Mouse (Mus musculus) kidney, embryonic 14.5 days (tissue): ENCODE measurements at regions not wholly inside any gene's neighbourhood (a gene's known extent, or its start where the extent isn't known, plus 50 kb on each side); places are given as distances from the start of the nearest gene placed in this dataset.

Experiments
- ATAC-seq: fragments of 200-750 bp; cut with Nextera tagmentation; 2 replicates; pipeline ENCODE4 v1.8.0; 2017; ENCODE audit warnings: moderate number of reproducible peaks, mild to moderate bottlenecking, moderate TSS enrichment, moderate library complexity; ENCODE audit not compliant: low FRiP score, low TSS enrichment
- H3K27ac ChIP-seq: fragments of 300-500 bp; sonication (generic); 2 replicates; pipeline ENCODE4 v1.5.1; 2014; ENCODE audit warnings: low read depth, mild to moderate bottlenecking, low read length, moderate library complexity, mixed read lengths
- H3K27me3 ChIP-seq: fragments of 300-500 bp; sonication (generic); 2 replicates; pipeline ENCODE4 v1.6.1; 2014; ENCODE audit warnings: mild to moderate bottlenecking, low read length; ENCODE audit not compliant: control insufficient read depth, insufficient read depth
- H3K36me3 ChIP-seq: fragments of 300-500 bp; sonication (generic); 2 replicates; pipeline ENCODE4 v1.6.1; 2014; ENCODE audit warnings: low read length, mixed read lengths; ENCODE audit not compliant: control insufficient read depth, insufficient read depth
- H3K4me1 ChIP-seq: fragments of 300-500 bp; sonication (generic); 2 replicates; pipeline ENCODE4 v1.6.1; 2014; ENCODE audit warnings: low read length, mixed read lengths; ENCODE audit not compliant: control insufficient read depth, insufficient read depth
- H3K4me2 ChIP-seq: fragments of 300-500 bp; sonication (generic); replicated peaks from 2 replicates; pipeline ENCODE4 v1.6.1; 2014; ENCODE audit warnings: low read depth, mild to moderate bottlenecking, low read length
- H3K4me3 ChIP-seq: fragments of 300-500 bp; sonication (generic); 2 replicates; pipeline ENCODE4 v1.5.1; 2014; ENCODE audit warnings: mild to moderate bottlenecking, low read length
- H3K9ac ChIP-seq: fragments of 300-500 bp; sonication (generic); 2 replicates; pipeline ENCODE4 v1.6.1; 2014; ENCODE audit warnings: low read depth, mild to moderate bottlenecking, low read length, moderate library complexity
- H3K9me3 ChIP-seq: fragments of 300-500 bp; sonication (generic); 2 replicates; pipeline ENCODE4 v1.6.1; 2016; ENCODE audit warnings: low read length; ENCODE audit not compliant: control insufficient read depth
- WGBS: fragments of 180-500 bp; shearing (Covaris S2); extraction: QIAGEN DNeasy Blood & Tissue Kit; methylation state at CpG from one replicate; pipeline ENCODE4 v1.1.7; 2014; 5-methylcytosine and 5-hydroxymethylcytosine counted together

GRCm38 (mm10) chr1:137833535-137833934 lies 342.0 kb downstream of the Ptprc start:
- Histone ChIP-seq H3K27ac (no peak overlapping the region), H3K27me3 (no peaks in the 10 kb centered on the region), H3K9me3 (no peaks in the 10 kb centered on the region), H3K4me3 (no peak overlapping the region), H3K4me2 (no peak overlapping the region), H3K36me3 (no peaks in the 10 kb centered on the region), H3K4me1 (no peaks in the 10 kb centered on the region), H3K9ac (no peak overlapping the region)
- no peak for ATAC-seq
- WGBS, result 69% methylated on average over 3 of the region's 3 CpGs

DNA sequence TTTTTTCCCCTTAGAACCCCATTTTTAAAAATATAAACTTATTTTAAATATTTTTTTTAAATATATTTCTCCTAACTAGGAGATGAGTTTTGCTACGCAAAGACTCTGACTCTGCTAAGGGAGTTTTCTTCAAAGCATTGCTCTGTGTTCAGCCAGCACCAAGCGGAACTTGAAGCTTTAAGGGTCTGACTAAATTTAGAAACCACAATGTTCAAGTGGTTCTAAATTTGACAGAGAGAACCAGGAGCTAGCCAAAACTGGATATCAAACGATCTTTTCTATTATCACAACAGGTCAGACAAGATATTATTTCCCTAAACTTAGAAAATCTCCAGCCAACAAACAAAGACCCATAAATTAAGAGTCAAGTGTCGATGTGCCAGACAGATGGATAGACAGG lies 344.2 kb downstream of the Ptprc start:
- H3K4me1 ChIP-seq, result no peaks in the 10 kb centered on the region
- H3K36me3 ChIP-seq, result no peaks in the 10 kb centered on the region
- 75% methylated on average over 4 of the region's 4 CpGs for WGBS
- no peaks in the 10 kb centered on the region for H3K9me3 ChIP-seq
- no peak overlapping the region for H3K4me2 ChIP-seq
- H3K4me3 ChIP-seq, result no peak overlapping the region
- no peak overlapping the region for H3K9ac ChIP-seq
- no peak overlapping the region for H3K27ac ChIP-seq
- ATAC-seq, result no peak
- H3K27me3 ChIP-seq, result no peaks in the 10 kb centered on the region

DNA sequence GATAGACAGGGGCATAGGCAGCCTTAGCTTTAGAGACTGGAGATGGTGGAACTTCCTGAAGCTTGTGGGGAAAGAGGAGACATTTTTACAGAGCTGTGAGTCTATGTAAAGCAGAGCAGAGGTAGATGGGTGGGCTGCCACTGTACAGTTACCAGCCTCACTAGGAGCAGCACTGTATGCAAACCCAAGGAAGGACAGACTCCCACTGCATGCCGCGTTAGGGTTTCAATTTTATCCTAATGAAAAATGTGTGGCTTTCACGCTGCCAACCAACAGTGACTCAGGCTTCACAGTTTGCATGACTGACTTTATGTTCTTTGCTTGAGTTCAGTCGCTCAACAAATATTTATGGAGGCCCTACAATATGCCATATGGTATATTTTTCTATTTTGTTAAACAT lies 348.1 kb downstream of the Ptprc start:
- Histone ChIP-seq H3K27ac (no peak overlapping the region), H3K9me3 (no peaks in the 10 kb centered on the region), H3K9ac (no peak overlapping the region), H3K4me3 (no peak overlapping the region), H3K27me3 (no peaks in the 10 kb centered on the region), H3K4me2 (no peak overlapping the region), H3K36me3 (no peaks in the 10 kb centered on the region), H3K4me1 (no peaks in the 10 kb centered on the region)
- no peak for ATAC-seq
- 60% methylated on average over 4 of the region's 4 CpGs for WGBS

GRCm38 (mm10) chr1:137815401-137815888 lies 360.1 kb downstream of the Ptprc start:
- Histone ChIP-seq H3K4me3 (no peak overlapping the region), H3K27ac (no peak overlapping the region), H3K9ac (no peak overlapping the region), H3K27me3 (no peaks in the 10 kb centered on the region), H3K9me3 (no peaks in the 10 kb centered on the region), H3K4me1 (no peaks in the 10 kb centered on the region), H3K36me3 (no peaks in the 10 kb centered on the region), H3K4me2 (no peak overlapping the region)
- no peak for ATAC-seq
- WGBS, result 96% methylated on average over 4 of the region's 4 CpGs

- WGBS, result 90% methylated on average over 2 of the region's 2 CpGs
- Histone ChIP-seq H3K9me3 (no peaks in the 10 kb centered on the region), H3K4me3 (no peak overlapping the region), H3K4me2 (no peak overlapping the region), H3K4me1 (no peaks in the 10 kb centered on the region), H3K9ac (no peak overlapping the region), H3K36me3 (no peaks in the 10 kb centered on the region), H3K27ac (no peak overlapping the region), H3K27me3 (no peaks in the 10 kb centered on the region)
- ATAC-seq, result no peak
These were observed 361.0 kb downstream of the Ptprc start for GRCm38 (mm10) chr1:137814556-137814955.

DNA sequence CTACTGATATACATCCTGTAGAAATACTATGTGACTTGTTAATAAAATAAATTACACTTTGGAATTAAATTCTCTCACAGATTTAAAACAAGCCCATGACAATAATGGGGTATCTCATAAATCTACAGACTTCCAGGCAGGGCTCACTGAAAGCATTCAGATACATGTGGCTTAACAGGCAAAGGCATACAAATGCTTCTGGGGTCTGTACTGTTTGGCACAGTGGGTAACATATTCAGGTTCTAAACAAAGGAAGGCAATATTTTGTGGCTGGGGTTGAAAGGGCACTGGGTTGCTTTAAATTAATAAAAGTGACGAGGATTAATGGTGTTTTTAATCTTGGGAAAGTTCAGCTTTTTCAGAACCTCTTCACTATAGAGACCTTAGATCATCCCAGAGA lies 361.8 kb downstream of the Ptprc start:
- no peaks in the 10 kb centered on the region for H3K36me3 ChIP-seq
- H3K4me1 ChIP-seq, result no peaks in the 10 kb centered on the region
- H3K4me2 ChIP-seq, result no peak overlapping the region
- no peak overlapping the region for H3K9ac ChIP-seq
- H3K27ac ChIP-seq, result no peak overlapping the region
- no peaks in the 10 kb centered on the region for H3K9me3 ChIP-seq
- no peak for ATAC-seq
- H3K4me3 ChIP-seq, result no peak overlapping the region
- H3K27me3 ChIP-seq, result no peaks in the 10 kb centered on the region
- WGBS, result 73% methylated on average over 1 of the region's 1 CpGs

- no peaks in the 10 kb centered on the region for H3K36me3 ChIP-seq
- H3K9me3 ChIP-seq, result no peaks in the 10 kb centered on the region
- H3K4me3 ChIP-seq, result no peak overlapping the region
- H3K4me2 ChIP-seq, result no peak overlapping the region
- H3K9ac ChIP-seq, result no peak overlapping the region
- 89% methylated on average over 4 of the region's 4 CpGs for whole genome bisulfite sequencing
- H3K4me1 ChIP-seq, result no peaks in the 10 kb centered on the region
- H3K27me3 ChIP-seq, result no peaks in the 10 kb centered on the region
- ATAC-seq, result no peak
- H3K27ac ChIP-seq, result no peak overlapping the region
These were observed 363.5 kb downstream of the Ptprc start for GRCm38 (mm10) chr1:137811981-137812380.

DNA sequence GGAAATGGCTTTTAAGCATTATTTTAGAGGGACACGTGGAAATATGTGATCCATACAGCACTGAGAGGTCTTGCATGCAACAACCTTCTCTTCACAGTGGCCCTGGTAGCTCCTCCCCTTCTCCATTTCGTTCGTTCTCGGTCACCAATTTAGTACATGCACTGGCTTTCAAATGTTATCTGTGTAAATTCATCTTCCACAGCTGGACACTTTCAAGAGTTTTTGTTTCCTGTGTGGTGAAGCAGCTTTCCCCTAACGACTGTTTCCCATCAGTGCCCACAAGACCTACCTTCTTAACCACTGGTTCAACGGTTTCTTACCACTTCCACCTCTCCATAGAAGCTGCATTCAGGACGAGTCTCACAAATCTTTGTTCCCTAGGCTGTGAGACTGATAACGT lies 368.8 kb downstream of the Ptprc start:
- ATAC-seq, result no peak
- Histone ChIP-seq H3K36me3 (no peaks in the 10 kb centered on the region), H3K4me3 (no peak overlapping the region), H3K27ac (no peak overlapping the region), H3K9ac (no peak overlapping the region), H3K9me3 (no peaks in the 10 kb centered on the region), H3K4me2 (no peak overlapping the region), H3K27me3 (no peaks in the 10 kb centered on the region), H3K4me1 (no peaks in the 10 kb centered on the region)
- WGBS, result 60% methylated on average over 8 of the region's 8 CpGs

DNA sequence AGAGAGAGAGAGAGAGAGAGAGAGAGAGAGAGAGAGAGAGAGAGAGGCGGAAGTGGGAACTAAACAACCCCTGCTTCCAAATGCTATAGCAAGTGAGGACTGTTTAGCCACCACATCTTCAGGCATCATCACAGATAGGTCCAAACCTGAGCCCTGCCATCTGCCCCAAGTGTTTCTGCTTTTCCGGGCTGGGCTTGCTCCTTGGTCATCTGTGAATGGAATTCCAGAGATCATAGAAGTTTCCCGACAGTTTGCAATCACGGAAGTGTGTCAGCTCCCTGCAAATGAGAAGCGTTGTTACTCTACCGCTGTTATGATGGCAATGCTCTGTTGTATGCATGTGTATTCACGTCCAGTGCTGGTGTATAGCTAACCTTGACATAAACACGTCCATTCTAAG lies 369.3 kb downstream of the Ptprc start:
- ATAC-seq, result no peak
- no peaks in the 10 kb centered on the region for H3K4me1 ChIP-seq
- H3K4me3 ChIP-seq, result no peak overlapping the region
- H3K27me3 ChIP-seq, result no peaks in the 10 kb centered on the region
- no peaks in the 10 kb centered on the region for H3K9me3 ChIP-seq
- no peak overlapping the region for H3K9ac ChIP-seq
- no peak overlapping the region for H3K4me2 ChIP-seq
- WGBS, result 91% methylated on average over 8 of the region's 8 CpGs
- no peaks in the 10 kb centered on the region for H3K36me3 ChIP-seq
- H3K27ac ChIP-seq, result no peak overlapping the region

GRCm38 (mm10) chr1:137802119-137802518 lies 373.4 kb downstream of the Ptprc start:
- H3K9me3 ChIP-seq, result no peaks in the 10 kb centered on the region
- no peak overlapping the region for H3K4me3 ChIP-seq
- no peak overlapping the region for H3K27ac ChIP-seq
- H3K9ac ChIP-seq, result no peak overlapping the region
- WGBS, result 78% methylated on average over 4 of the region's 4 CpGs
- no peak for ATAC-seq
- no peaks in the 10 kb centered on the region for H3K4me1 ChIP-seq
- no peaks in the 10 kb centered on the region for H3K27me3 ChIP-seq
- no peak overlapping the region for H3K4me2 ChIP-seq
- no peaks in the 10 kb centered on the region for H3K36me3 ChIP-seq
